Mouse (Mus musculus) adrenal gland, postnatal 0 days (tissue): ENCODE data around the gene Gm5346. TPM values are rescaled to one million over a fixed set of nuclear protein-coding genes. Genes with fewer than 3 reads are reported as not detected.

Experiments used
- polyA plus RNA-seq: library from polyadenylated mRNA; unstranded; fragments of >200 nt; fragmentation: Nextera tagmentation; extraction: Ambion mirVana; gene quantifications from 2 replicates; pipeline ENCODE4 v1.2.1, GENCODE M21; 2015

The Gm5346 gene
- not detected in 2 replicates for polyA plus RNA-seq

DNA sequence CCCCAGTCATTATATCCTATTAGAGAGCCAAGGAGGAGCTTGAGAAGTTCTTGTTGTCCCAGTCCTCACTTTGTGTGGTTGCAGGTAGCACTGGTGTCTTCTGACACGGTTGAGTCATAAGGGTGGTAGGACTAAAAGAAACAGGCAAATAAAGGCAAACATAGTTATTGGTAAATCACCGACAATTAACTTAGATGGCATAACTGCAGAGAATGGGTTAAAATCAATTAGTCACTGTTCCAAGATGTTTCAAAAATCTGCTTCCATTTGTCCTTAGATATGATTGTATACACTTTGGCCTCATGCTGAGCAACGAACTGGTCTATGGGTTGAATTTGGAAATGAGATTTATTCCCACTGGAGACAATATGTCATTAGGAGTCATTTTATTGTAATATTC is at the start of gene Gm5346:
Gm5346 (minus strand) TSS at position 101 of the 400 bp plus-strand sequence.

DNA sequence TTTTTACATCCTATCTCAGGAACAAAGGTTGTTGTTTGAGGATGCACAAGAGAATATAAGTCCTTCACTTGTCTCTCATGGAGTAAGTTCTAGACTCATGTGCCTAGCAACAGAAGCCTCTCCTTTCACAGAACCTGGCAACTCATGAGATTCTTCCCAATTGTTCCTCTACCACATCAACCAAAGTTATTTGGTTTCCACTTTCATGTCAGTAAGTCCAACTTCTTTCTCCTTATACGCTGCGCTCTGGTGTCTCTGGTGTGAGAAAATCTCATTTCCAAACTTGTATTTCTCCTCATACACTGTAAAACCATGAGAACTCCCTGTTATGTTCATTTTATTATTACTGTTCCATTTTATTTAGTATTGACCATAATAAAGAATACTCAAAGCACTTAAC is 50.5 kb downstream of the Gm5346 start, which contains the start of gene Adam26a:
Adam26a (minus strand) TSS at position 101 of the 400 bp plus-strand sequence.

Other genes starting within 250 kb of the Gm5346 start
- not detected in 2 replicates for gene Adam26b, start 99.2 kb downstream of the Gm5346 start, polyA plus RNA-seq
- gene Adam26a, start 50.6 kb downstream of the Gm5346 start, polyA plus RNA-seq, result not detected in 2 replicates
- gene Adam34, start 82.8 kb upstream of the Gm5346 start, polyA plus RNA-seq, result not detected in 2 replicates